Mouse (Mus musculus) liver, embryonic 13.5 days (tissue): Measurements from ENCODE around the gene Btbd3. TPM values are rescaled to one million over a fixed set of nuclear protein-coding genes. Genes with fewer than 3 reads are reported as not detected.

Experiments
- ATAC-seq: fragments of 200-750 bp; cut with Nextera tagmentation; 2 replicates; pipeline ENCODE4 v1.8.0; 2017; ENCODE audit warnings: low read depth, mild to moderate bottlenecking, moderate number of reproducible peaks, moderate library complexity
- DNase-seq: peaks from one replicate; pipeline ENCODE4 v3.0.0; 2022
- H3K27ac ChIP-seq: fragments of 300-500 bp; sonication (generic); 2 replicates; pipeline ENCODE4 v1.5.1; 2015; ENCODE audit warnings: moderate library complexity, mild to moderate bottlenecking, inconsistent platforms
- H3K27me3 ChIP-seq: fragments of 300-500 bp; sonication (generic); 2 replicates; pipeline ENCODE4 v1.6.1; 2015; ENCODE audit warnings: mild to moderate bottlenecking, inconsistent platforms
- H3K36me3 ChIP-seq: fragments of 300-500 bp; sonication (generic); 2 replicates; pipeline ENCODE4 v1.6.1; 2015; ENCODE audit warnings: mild to moderate bottlenecking, inconsistent platforms
- H3K4me1 ChIP-seq: fragments of 300-500 bp; sonication (generic); replicated peaks from 2 replicates; pipeline ENCODE4 v1.6.1; 2015; ENCODE audit warnings: inconsistent platforms
- H3K4me2 ChIP-seq: fragments of 300-500 bp; sonication (generic); 2 replicates; pipeline ENCODE4 v1.6.1; 2015; ENCODE audit warnings: inconsistent platforms, mild to moderate bottlenecking, moderate library complexity
- H3K4me3 ChIP-seq: fragments of 300-500 bp; sonication (generic); replicated peaks from 2 replicates; pipeline ENCODE4 v1.5.1; 2015; ENCODE audit warnings: mild to moderate bottlenecking, inconsistent platforms
- H3K9ac ChIP-seq: fragments of 300-500 bp; sonication (generic); 2 replicates; pipeline ENCODE4 v1.6.1; 2015; ENCODE audit warnings: mild to moderate bottlenecking, inconsistent platforms
- H3K9me3 ChIP-seq: fragments of 300-500 bp; sonication (generic); replicated peaks from 2 replicates; pipeline ENCODE4 v1.6.1; 2016; ENCODE audit warnings: inconsistent platforms
- WGBS: fragments of 180-500 bp; shearing (Covaris S2); methylation state at CpG from one replicate; pipeline ENCODE4 v1.1.7; 2015; ENCODE audit not compliant: insufficient replicate concordance; 5-methylcytosine and 5-hydroxymethylcytosine counted together
- polyA plus RNA-seq: library from polyadenylated mRNA; unstranded; fragments of >200 nt; fragmentation: Nextera tagmentation; extraction: Ambion mirVana; gene quantifications from 2 replicates; pipeline ENCODE4 v1.2.1, GENCODE M21; 2015

Btbd3 gene
- polyA plus RNA-seq, 1 experiment from 2014 or later, result 1.7 TPM

DNA sequence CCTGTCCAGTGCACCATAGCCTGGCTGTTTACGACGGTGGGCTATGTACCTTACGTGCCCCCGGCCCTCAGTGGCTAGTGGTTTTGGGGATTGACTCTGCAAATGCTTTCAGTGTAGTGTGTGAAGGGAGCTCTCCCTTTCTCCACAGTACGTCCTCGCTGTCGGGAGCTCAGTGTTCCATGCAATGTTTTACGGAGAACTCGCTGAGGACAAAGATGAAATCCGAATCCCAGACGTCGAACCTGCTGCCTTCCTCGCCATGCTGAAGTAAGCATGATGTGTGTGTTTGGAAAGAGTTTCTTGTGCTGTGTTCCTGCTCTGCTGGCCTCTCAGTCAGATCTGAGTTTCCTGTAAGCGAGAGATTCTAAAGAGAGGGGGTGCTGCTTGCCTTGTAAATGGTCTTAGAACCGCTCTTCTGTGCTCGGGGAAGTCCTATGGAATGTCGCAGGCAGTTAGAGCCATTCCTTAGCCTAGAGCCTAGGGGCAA, 23.9 kb downstream of the Btbd3 start:
- Histone ChIP-seq H3K4me2 (no peak overlapping the region), H3K36me3 (peaks cover 12% of the 10 kb centered on the region; the same call in 1 of the 2 replicates), H3K4me1 (peaks cover 8% of the 10 kb centered on the region), H3K27me3 (no peaks in the 10 kb centered on the region), H3K4me3 (no peak overlapping the region), H3K9me3 (no peaks in the 10 kb centered on the region), H3K9ac (no peak overlapping the region), H3K27ac (no peak overlapping the region)
- ATAC-seq (no peak), DNase-seq (no peak)
- WGBS, result 76% methylated on average over 17 of the region's 17 CpGs

GRCm38 (mm10) chr2:138281550-138282201, 25.3 kb downstream of the Btbd3 start:
- H3K4me2 ChIP-seq, result no peak overlapping the region
- no peak for ATAC-seq
- H3K36me3 ChIP-seq, result peaks cover 12% of the 10 kb centered on the region; the same call in 1 of the 2 replicates
- 84% methylated on average over 10 of the region's 10 CpGs for WGBS
- H3K4me1 ChIP-seq, result peaks cover 8% of the 10 kb centered on the region
- H3K27me3 ChIP-seq, result no peaks in the 10 kb centered on the region
- H3K4me3 ChIP-seq, result no peak overlapping the region
- no peaks in the 10 kb centered on the region for H3K9me3 ChIP-seq
- H3K27ac ChIP-seq, result no peak overlapping the region
- H3K9ac ChIP-seq, result no peak overlapping the region
- no peak for DNase-seq

DNA sequence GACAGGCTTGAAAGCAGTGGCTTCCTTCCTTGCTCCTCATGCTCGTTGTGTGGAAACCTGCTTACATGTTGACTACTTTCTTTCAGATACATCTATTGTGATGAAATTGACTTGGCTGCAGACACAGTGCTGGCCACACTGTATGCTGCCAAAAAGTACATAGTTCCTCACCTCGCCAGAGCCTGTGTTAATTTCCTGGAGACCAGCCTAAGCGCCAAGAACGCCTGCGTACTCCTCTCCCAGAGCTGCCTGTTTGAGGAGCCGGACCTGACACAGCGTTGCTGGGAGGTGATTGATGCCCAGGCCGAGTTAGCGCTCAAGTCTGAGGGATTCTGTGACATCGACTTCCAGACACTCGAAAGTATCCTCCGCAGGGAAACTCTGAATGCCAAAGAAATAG, 27.0 kb downstream of the Btbd3 start:
- Histone ChIP-seq H3K4me3 (no peak overlapping the region), H3K4me2 (no peak overlapping the region), H3K36me3 (peaks cover 12% of the 10 kb centered on the region; the same call in 1 of the 2 replicates), H3K9me3 (no peaks in the 10 kb centered on the region), H3K9ac (no peak overlapping the region), H3K27ac (no peak overlapping the region), H3K4me1 (peaks cover 8% of the 10 kb centered on the region), H3K27me3 (no peaks in the 10 kb centered on the region)
- WGBS, result 81% methylated on average over 12 of the region's 12 CpGs
- ATAC-seq (no peak), DNase-seq (no peak)

DNA sequence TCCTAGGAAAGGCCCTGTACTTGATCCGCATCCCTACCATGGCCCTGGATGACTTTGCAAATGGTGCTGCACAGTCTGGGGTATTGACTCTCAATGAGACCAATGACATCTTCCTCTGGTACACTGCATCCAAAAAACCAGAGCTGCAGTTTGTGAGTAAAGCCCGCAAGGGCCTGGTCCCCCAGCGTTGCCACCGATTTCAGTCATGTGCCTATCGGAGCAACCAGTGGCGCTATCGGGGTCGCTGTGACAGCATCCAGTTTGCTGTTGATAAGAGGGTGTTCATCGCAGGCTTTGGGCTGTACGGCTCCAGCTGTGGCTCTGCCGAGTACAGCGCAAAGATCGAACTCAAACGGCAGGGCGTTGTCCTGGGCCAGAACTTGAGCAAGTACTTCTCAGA, 27.5 kb downstream of the Btbd3 start:
- WGBS, result 90% methylated on average over 15 of the region's 15 CpGs
- peaks cover 12% of the 10 kb centered on the region; the same call in 1 of the 2 replicates for H3K36me3 ChIP-seq

GRCm38 (mm10) chr2:138285811-138286210, 29.4 kb downstream of the Btbd3 start:
- H3K9ac ChIP-seq, result no peak overlapping the region
- H3K4me1 ChIP-seq, result no peaks in the 10 kb centered on the region
- peaks cover 12% of the 10 kb centered on the region; the same call in 1 of the 2 replicates for H3K36me3 ChIP-seq
- no peak for ATAC-seq
- no peak overlapping the region for H3K4me3 ChIP-seq
- H3K9me3 ChIP-seq, result no peaks in the 10 kb centered on the region
- 70% methylated on average over 4 of the region's 4 CpGs for WGBS
- DNase-seq, result no peak
- no peak overlapping the region for H3K4me2 ChIP-seq
- H3K27me3 ChIP-seq, result no peaks in the 10 kb centered on the region
- H3K27ac ChIP-seq, result no peak overlapping the region

More for the DNA sequence above, 27.5 kb downstream of the Btbd3 start:
- Histone ChIP-seq H3K27ac (no peak overlapping the region), H3K4me1 (peaks cover 3% of the 10 kb centered on the region; the same call in 1 of the 2 replicates), H3K4me3 (no peak overlapping the region), H3K9me3 (no peaks in the 10 kb centered on the region), H3K27me3 (no peaks in the 10 kb centered on the region), H3K9ac (no peak overlapping the region), H3K4me2 (no peak overlapping the region)
- DNase-seq (no peak), ATAC-seq (0 out of 2 replicates have a peak, but pooled peaks have one; percentile 15)

DNA sequence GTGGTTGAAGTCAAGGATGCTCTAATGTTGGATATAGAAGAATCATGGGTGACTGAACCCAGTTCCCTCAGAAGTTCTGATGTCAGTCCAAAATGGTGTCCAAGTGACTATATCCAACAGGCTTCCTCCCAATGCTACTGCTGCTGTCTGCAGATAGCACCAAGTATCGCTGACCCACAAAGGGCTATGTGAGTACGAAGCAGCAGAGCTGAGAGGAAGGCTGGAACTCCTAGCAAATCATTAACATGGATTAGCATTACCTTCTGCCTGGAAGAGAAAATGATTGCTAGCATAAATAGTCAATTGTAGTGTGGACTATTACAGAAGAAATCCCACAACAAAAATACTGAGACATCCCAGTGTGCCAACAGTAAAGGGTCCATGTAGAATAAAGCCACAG, 33.8 kb downstream of the Btbd3 start:
- no peak for ATAC-seq
- 64% methylated on average over 2 of the region's 2 CpGs for WGBS

GRCm38 (mm10) chr2:138294286-138294685, 37.9 kb downstream of the Btbd3 start:
- H3K27me3 ChIP-seq, result no peaks in the 10 kb centered on the region
- no peak overlapping the region for H3K4me2 ChIP-seq
- DNase-seq (no peak), ATAC-seq (no peak)
- H3K9ac ChIP-seq, result no peak overlapping the region
- H3K36me3 ChIP-seq, result no peaks in the 10 kb centered on the region
- no peak overlapping the region for H3K27ac ChIP-seq
- H3K4me1 ChIP-seq, result no peaks in the 10 kb centered on the region
- WGBS, result 66% methylated on average over 3 of the region's 3 CpGs
- H3K9me3 ChIP-seq, result no peaks in the 10 kb centered on the region
- no peak overlapping the region for H3K4me3 ChIP-seq

More for the DNA sequence above, 33.8 kb downstream of the Btbd3 start:
- no peak for DNase-seq
- Histone ChIP-seq H3K4me2 (no peak overlapping the region), H3K9ac (no peak overlapping the region), H3K27me3 (no peaks in the 10 kb centered on the region), H3K4me3 (no peak overlapping the region), H3K4me1 (no peaks in the 10 kb centered on the region), H3K36me3 (no peaks in the 10 kb centered on the region), H3K9me3 (no peaks in the 10 kb centered on the region), H3K27ac (no peak overlapping the region)

DNA sequence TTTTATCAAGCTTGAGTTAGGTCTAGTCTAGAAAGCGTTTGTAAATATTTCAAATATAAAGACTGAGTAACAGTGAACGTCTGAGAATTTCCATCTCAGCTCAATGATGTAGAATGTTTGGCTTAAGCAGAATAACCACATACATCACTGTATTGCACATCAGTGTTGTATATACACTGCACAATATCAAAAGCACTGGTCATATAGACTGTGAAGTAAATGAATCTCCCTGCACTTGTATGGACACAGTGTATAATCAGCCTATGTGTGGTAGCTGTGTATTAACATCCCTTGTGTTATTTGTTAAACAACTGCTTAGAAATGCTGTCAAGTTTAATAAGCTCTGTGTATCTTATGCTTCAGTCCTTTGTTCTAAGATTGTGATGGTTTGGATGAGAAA, 49.9 kb downstream of the Btbd3 start:
- ATAC-seq (no peak), DNase-seq (no peak)
- Histone ChIP-seq H3K27ac (no peak overlapping the region), H3K4me3 (no peak overlapping the region), H3K36me3 (no peaks in the 10 kb centered on the region), H3K9ac (no peak overlapping the region), H3K4me1 (no peaks in the 10 kb centered on the region), H3K4me2 (no peak overlapping the region), H3K9me3 (no peaks in the 10 kb centered on the region), H3K27me3 (no peaks in the 10 kb centered on the region)
- 67% methylated on average over 2 of the region's 2 CpGs for WGBS

- 57% methylated on average over 7 of the region's 7 CpGs for WGBS
- no peak for ATAC-seq
Measured at GRCm38 (mm10) chr2:138315644-138316043, 59.3 kb downstream of the Btbd3 start.

DNA sequence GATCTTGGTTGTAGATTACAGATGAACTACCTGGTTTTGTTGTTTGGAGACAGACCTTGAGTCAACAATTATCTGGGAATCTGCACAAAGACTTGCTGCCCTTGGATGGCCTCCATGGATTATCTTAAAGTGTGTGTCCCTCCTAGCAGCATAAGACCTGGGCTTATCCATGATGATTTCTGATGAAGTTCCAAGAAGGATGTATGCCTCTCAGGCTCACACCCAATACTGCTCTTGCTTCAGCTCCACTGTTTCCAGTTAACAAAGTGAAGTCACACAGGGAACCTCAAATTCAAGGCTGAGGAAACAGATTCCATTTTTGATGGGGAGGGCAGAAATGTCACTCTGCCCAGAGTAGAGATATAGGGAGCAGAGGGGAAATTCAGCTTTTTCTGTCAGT, 64.0 kb downstream of the Btbd3 start:
- H3K9me3 ChIP-seq, result no peaks in the 10 kb centered on the region
- no peak overlapping the region for H3K4me2 ChIP-seq
- no peaks in the 10 kb centered on the region for H3K36me3 ChIP-seq
- no peak overlapping the region for H3K4me3 ChIP-seq
- H3K27me3 ChIP-seq, result no peaks in the 10 kb centered on the region
- no peak overlapping the region for H3K27ac ChIP-seq
- H3K4me1 ChIP-seq, result no peaks in the 10 kb centered on the region
- ATAC-seq (no peak), DNase-seq (no peak)
- H3K9ac ChIP-seq, result no peak overlapping the region

More at GRCm38 (mm10) chr2:138315644-138316043, 59.3 kb downstream of the Btbd3 start:
- Histone ChIP-seq H3K9ac (no peak overlapping the region), H3K4me2 (no peak overlapping the region), H3K27me3 (no peaks in the 10 kb centered on the region), H3K36me3 (no peaks in the 10 kb centered on the region), H3K4me3 (no peak overlapping the region), H3K27ac (no peak overlapping the region), H3K4me1 (no peaks in the 10 kb centered on the region), H3K9me3 (no peaks in the 10 kb centered on the region)
- no peak for DNase-seq

GRCm38 (mm10) chr2:138321041-138321481, 64.7 kb downstream of the Btbd3 start:
- Histone ChIP-seq H3K9me3 (no peaks in the 10 kb centered on the region), H3K9ac (no peak overlapping the region), H3K4me1 (no peaks in the 10 kb centered on the region), H3K27ac (no peak overlapping the region), H3K36me3 (no peaks in the 10 kb centered on the region), H3K27me3 (no peaks in the 10 kb centered on the region), H3K4me3 (no peak overlapping the region), H3K4me2 (no peak overlapping the region)
- ATAC-seq (no peak), DNase-seq (no peak)
- WGBS, result 49% methylated on average over 4 of the region's 4 CpGs
